Mouse (Mus musculus) embryonic facial prominence, embryonic 13.5 days (tissue): ENCODE measurements around the gene Il17re. TPM values are rescaled to one million over a fixed set of nuclear protein-coding genes. Genes with fewer than 3 reads are reported as not detected.

ENCODE experiments used
- ATAC-seq: fragments of 200-750 bp; cut with Nextera tagmentation; 2 replicates; pipeline ENCODE4 v1.8.0; 2017; ENCODE audit warnings: low read depth; ENCODE audit not compliant: insufficient number of reproducible peaks, insufficient read depth, low FRiP score, low TSS enrichment
- H3K27ac ChIP-seq: fragments of 300-500 bp; sonication (generic); 2 replicates; pipeline ENCODE4 v1.5.1; 2015; ENCODE audit warnings: moderate library complexity, mild to moderate bottlenecking, inconsistent platforms
- H3K27me3 ChIP-seq: fragments of 300-500 bp; sonication (generic); 2 replicates; pipeline ENCODE4 v1.6.1; 2015; ENCODE audit warnings: mild to moderate bottlenecking, inconsistent platforms
- H3K36me3 ChIP-seq: fragments of 300-500 bp; sonication (generic); 2 replicates; pipeline ENCODE4 v1.6.1; 2015; ENCODE audit warnings: mild to moderate bottlenecking, inconsistent platforms
- H3K4me1 ChIP-seq: fragments of 300-500 bp; sonication (generic); 2 replicates; pipeline ENCODE4 v1.6.1; 2015; ENCODE audit warnings: inconsistent platforms
- H3K4me2 ChIP-seq: fragments of 300-500 bp; sonication (generic); 2 replicates; pipeline ENCODE4 v1.6.1; 2015; ENCODE audit warnings: moderate library complexity, mild to moderate bottlenecking, inconsistent platforms
- H3K4me3 ChIP-seq: fragments of 300-500 bp; sonication (generic); 2 replicates; pipeline ENCODE4 v1.5.1; 2015; ENCODE audit warnings: mild to moderate bottlenecking, inconsistent platforms
- H3K9ac ChIP-seq: fragments of 300-500 bp; sonication (generic); 2 replicates; pipeline ENCODE4 v1.6.1; 2015; ENCODE audit warnings: mild to moderate bottlenecking, inconsistent platforms
- H3K9me3 ChIP-seq: fragments of 300-500 bp; sonication (generic); 2 replicates; pipeline ENCODE4 v1.6.1; 2016; ENCODE audit warnings: inconsistent platforms
- WGBS: fragments of 180-500 bp; shearing (Covaris S2); methylation state at CpG from one replicate; pipeline ENCODE4 v1.1.7; 2015; ENCODE audit warnings: mixed read lengths; 5-methylcytosine and 5-hydroxymethylcytosine counted together
- microRNA-seq: library from miRNA; unstranded; fragments of <30 nt; microRNA quantifications from one replicate; pipeline ENCODE4, GENCODE M21; 2016
- polyA plus RNA-seq: library from polyadenylated mRNA; unstranded; fragments of >200 nt; fragmentation: Nextera tagmentation; extraction: Ambion mirVana; gene quantifications from 2 replicates; pipeline ENCODE4 v1.2.1, GENCODE M21; 2015

Il17re gene
- polyA plus RNA-seq, 1 experiment from 2014 or later = 9.2 TPM

GRCm38 (mm10) chr6:113514600-113514999, 56.3 kb downstream of the Il17re start:
- Histone ChIP-seq H3K27me3 (no peaks in the 10 kb centered on the region), H3K9me3 (no peaks in the 10 kb centered on the region), H3K36me3 (peaks cover 69% of the 10 kb centered on the region), H3K4me3 (no peak overlapping the region), H3K9ac (no peak overlapping the region), H3K4me1 (no peaks in the 10 kb centered on the region), H3K4me2 (no peak overlapping the region), H3K27ac (no peak overlapping the region)
- ATAC-seq = no peak
- 96% methylated on average over 3 of the region's 3 CpGs for WGBS

GRCm38 (mm10) chr6:113517434-113518080, 59.3 kb downstream of the Il17re start:
- Histone ChIP-seq H3K4me3 (no peak overlapping the region), H3K9me3 (no peaks in the 10 kb centered on the region), H3K9ac (no peak overlapping the region), H3K4me2 (no peak overlapping the region), H3K4me1 (no peaks in the 10 kb centered on the region), H3K27me3 (no peaks in the 10 kb centered on the region), H3K36me3 (peaks cover 97% of the 10 kb centered on the region), H3K27ac (no peak overlapping the region)
- 96% methylated on average over 8 of the region's 8 CpGs for WGBS
- no peak for ATAC-seq

Small RNAs within 50 kb of the gene (microRNA-seq; reads per million reads assigned to microRNA genes)
- gene Gm24387 = not detected

Other genes with a start within 250 kb of the Il17re start
- 31.6 and 37.2 TPM in 2 replicates for gene Mtmr14, start 220.6 kb upstream of the Il17re start, polyA plus RNA-seq
- 0.06 and 0.37 TPM in 2 replicates for gene Cpne9, start 176.2 kb upstream of the Il17re start, polyA plus RNA-seq
- gene Brpf1, start 151.3 kb upstream of the Il17re start, polyA plus RNA-seq = 19.1 and 20.4 TPM in 2 replicates
- 13.6 and 13.9 TPM in 2 replicates for gene Ogg1, start 131.5 kb upstream of the Il17re start, polyA plus RNA-seq
- gene Camk1, start 114.5 kb upstream of the Il17re start, polyA plus RNA-seq = 95.2 and 97.8 TPM in 2 replicates
- 47.5 and 51.9 TPM in 2 replicates for gene Tada3, start 80.6 kb upstream of the Il17re start, polyA plus RNA-seq
- gene Arpc4, start 80.4 kb upstream of the Il17re start, polyA plus RNA-seq = 357 and 384 TPM in 2 replicates
- gene Ttll3, start 69.2 kb upstream of the Il17re start, polyA plus RNA-seq = 4.3 and 5.3 TPM in 2 replicates
- gene Rpusd3, start 39.1 kb upstream of the Il17re start, polyA plus RNA-seq = 25.3 and 32.1 TPM in 2 replicates
- not detected in 2 replicates for gene Cidec, start 22.7 kb upstream of the Il17re start, polyA plus RNA-seq
- 82.7 and 93.2 TPM in 2 replicates for gene Jagn1, start 15.9 kb upstream of the Il17re start, polyA plus RNA-seq
- 7.0 and 7.9 TPM in 2 replicates for gene Il17rc, start 12.9 kb downstream of the Il17re start, polyA plus RNA-seq
- gene Creld1, start 24.8 kb downstream of the Il17re start, polyA plus RNA-seq = 13.9 and 14.6 TPM in 2 replicates
- 2.3 and 2.6 TPM in 2 replicates for gene Prrt3, start 43.4 kb downstream of the Il17re start, polyA plus RNA-seq
- 95.2 and 96.1 TPM in 2 replicates for gene Emc3, start 73.2 kb downstream of the Il17re start, polyA plus RNA-seq
- 13.6 and 14.4 TPM in 2 replicates for gene Fancd2, start 73.2 kb downstream of the Il17re start, polyA plus RNA-seq
- gene Fancd2os, start 142.2 kb downstream of the Il17re start, polyA plus RNA-seq = not detected in 2 replicates
- 233 and 240 TPM in 2 replicates for gene Brk1, start 146.3 kb downstream of the Il17re start, polyA plus RNA-seq
- 48.0 and 50.0 TPM in 2 replicates for gene Vhl, start 165.5 kb downstream of the Il17re start, polyA plus RNA-seq
- gene Irak2, start 180.0 kb downstream of the Il17re start, polyA plus RNA-seq = 2.4 and 2.8 TPM in 2 replicates
- 0.70 and 0.72 TPM in 2 replicates for gene Tatdn2, start 238.6 kb downstream of the Il17re start, polyA plus RNA-seq